Mouse (Mus musculus) frontal cortex, postnatal 14 days (tissue): Measurements from ENCODE around the gene Map3k13.

Experiments
- DNase-seq, 2 experiments: peaks; one replicate each; pipeline ENCODE4 v3.0.0; 2022; ENCODE audit warnings: low spot score in 2 of 2

The Map3k13 gene

DNA sequence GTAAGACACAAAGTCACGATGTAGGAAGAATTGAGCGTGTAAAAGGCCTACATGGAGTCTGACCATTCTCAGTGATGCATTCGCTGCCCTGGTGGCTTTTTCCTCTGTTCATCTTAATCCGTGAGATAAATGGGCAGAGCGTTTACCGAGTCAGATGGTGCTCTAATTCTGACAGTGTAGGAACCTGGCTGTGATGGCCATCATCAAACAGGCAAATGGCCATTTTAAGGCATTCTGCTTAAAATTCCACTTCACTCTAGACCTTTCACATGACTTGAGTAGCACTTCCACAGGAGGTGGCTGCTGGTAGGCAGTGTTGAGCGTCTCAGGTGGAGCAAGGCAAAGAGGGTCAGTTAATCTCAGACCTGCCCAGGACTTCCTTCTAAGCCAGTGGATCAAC is 58.2 kb downstream of the Map3k13 start:
- no peak for DNase-seq

DNA sequence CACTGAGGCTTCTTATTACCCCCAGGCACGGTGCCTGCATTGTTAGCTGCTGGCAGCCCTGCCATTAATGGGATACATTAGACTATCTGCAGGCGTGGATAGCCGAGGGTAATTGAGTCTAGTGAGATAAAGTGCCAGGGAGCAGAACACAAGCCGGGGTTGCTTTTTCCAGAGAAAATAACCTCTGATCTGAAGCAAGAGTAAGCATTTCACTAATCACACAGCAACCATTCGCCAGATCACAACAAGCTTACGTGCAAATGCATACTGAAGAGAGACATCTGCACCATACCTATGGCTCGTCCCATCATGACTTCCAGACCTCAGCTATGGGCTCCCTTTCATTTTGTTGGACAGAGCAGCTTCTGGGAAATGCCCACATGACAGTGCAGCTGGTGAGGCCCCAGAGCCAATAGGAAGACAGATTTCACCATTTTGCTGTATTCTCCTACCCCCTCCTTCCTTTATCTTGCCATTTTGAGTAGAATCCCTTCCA is 59.3 kb downstream of the Map3k13 start:
- no peak for DNase-seq

DNA sequence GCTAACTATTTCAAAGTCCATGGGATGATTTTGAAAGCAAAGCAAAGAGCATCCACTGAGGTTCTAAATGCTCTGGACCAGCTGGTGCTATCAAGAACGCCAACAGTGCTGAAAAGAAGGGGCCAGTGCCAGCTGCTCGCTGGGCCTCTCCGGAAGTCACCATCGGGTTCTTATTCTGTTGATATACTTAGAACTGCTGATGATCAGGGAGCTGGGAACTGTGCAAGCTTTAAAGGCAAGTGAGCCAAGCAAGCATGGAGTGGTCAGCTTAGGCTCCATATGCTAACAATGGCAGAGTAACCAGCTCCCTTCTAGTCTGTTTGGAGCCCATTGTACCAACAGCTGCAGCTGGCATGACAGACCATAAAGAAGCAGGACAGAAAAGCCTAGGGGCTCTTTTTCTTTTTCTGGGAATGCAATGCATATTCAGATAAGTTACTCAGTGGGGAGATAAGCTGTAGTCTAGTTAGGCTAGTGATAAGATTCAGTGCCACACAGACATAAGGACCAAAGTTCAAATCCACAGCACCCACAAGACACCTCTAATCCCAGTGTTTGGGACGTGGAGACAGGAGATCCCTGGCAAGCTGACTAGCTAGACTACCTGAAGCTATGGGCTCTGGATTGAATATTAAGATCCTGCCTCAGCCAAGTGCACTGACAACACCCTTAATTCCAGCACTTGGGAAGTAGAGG is 60.6 kb downstream of the Map3k13 start:
- DNase-seq = no peak

DNA sequence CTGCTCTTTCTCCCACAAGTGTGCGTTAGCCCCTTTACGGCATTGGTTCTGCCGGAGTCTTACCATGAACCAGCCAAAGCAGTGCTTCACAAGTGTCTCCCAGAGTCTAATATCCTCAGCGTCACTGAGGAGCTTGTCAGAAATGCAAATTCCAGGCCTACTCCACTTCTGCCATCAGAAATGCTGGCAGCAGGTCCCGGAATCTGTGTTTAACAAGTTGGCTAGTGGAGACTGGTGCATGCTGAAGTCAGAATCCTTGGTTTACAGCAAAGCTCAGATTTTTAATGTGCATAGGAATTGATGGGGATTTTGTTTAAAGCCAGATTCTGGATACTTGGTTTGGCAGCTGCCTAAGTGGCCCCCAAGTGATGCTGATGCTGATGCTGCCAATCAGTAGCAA is 62.0 kb downstream of the Map3k13 start:
- no peak for DNase-seq

DNA sequence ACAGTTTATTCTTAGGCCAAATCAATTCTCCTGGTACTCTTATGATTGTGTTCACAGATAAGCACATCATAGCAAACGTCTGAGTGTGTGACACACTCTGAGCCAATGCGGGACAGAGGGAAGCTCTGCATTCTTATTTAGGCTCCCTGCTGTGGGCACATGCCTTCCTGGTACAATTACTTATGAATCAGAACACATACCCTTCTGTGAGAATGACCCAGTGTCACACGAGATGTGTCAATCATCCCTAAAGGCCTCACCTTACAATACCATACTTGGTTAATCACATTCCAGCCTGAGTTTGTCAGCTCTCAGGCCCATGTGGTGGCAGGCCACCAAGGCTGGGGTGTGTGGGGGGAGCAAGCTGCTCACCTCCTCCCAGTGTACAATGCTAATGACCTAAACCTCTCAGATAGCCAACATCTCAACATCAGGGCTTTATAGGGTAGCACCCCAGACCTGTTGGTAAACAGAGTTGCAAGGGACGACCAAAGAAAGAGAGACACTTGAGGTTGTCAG is 63.0 kb downstream of the Map3k13 start:
- no peak for DNase-seq

DNA sequence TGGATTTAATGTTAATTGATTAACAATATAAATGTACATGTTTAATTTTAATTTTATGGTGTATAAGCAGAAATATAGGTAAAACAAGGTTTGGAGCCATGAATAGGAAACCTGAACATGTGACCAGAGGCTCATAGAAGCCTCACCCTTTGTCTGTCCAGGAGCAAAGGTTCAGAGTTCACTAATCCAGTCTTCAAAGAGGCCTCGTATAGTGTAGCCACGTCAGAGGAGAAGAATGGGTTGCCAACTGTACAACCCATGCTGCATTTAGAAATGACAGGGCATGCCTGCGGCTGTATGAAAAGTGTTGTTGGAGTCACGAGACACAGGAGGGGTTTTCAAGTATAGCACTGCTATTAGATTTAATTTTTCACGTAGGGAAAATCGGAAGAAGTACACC is 64.0 kb downstream of the Map3k13 start:
- DNase-seq = no peak

DNA sequence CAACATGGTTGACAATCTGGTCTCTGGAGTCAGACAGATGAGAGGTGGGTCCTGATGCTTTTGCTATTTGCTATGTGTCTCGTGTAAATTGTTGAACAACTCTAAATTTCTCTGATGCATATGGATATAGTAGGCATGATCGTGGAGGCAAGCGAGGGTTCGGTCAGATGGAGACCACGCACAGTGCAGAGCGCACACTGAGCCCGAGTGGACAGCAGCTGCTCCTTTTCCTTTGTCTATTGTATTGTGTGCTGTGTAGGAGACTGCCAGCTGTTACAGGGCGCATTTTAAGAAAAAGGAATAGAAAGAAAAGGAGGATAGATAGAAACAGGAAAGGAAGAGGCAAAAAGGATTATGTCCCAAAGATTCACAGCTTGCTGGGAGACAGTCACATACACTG is 64.7 kb downstream of the Map3k13 start:
- DNase-seq = no peak

DNA sequence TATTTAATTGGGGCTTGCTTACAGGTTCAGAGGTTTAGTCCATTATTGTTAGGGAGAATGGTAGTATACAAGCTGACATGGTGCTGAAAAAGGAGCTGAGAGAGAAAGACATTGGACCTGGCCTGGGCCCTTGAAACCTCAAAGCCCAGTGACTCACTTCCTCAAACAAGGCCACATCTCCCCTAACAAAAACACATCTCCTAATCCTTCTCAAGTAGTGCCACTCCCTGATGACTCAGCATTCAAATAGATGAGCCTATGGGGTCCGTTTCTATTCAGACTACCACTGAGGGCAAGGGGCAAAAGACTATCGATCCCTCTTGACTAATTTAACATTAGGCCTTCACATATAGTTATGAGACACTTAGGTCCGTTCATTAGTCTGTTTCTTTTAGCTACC is 68.3 kb downstream of the Map3k13 start:
- DNase-seq = no peak

DNA sequence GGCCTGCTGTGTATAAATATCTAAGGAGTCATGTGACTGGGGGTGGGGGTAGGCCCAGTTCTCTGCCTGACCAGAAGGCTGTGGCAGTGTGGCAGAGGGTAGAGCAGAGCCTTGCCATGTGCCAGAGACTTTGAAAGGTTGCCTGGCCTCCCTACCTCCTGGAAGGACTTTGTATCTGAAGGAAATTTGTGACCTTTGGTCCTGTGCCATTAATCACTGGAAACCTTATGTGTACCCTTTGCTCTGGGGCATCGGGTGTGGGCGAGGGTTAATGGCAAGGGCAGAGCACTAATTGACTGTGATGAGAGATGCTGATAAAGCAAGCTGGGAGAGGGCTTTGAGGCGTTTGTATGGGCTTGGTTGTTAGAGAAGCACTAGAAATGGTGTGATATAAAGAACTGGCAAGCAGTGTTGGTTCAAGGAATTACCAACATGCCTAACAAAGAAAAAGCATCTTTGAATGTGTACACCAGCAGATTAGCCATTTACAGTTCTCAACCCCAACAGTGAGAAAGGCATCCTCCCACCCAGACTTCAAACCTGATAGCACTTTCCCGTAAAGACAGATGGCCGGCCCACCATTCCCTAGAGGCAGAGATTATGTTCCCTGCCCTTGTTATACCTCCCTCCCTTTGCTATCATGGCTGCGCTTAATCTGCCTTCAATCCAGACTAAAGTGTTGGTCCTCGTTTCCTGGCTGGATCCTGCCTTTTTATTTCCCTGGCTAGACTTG is 71.3 kb downstream of the Map3k13 start:
- DNase-seq = no peak

DNA sequence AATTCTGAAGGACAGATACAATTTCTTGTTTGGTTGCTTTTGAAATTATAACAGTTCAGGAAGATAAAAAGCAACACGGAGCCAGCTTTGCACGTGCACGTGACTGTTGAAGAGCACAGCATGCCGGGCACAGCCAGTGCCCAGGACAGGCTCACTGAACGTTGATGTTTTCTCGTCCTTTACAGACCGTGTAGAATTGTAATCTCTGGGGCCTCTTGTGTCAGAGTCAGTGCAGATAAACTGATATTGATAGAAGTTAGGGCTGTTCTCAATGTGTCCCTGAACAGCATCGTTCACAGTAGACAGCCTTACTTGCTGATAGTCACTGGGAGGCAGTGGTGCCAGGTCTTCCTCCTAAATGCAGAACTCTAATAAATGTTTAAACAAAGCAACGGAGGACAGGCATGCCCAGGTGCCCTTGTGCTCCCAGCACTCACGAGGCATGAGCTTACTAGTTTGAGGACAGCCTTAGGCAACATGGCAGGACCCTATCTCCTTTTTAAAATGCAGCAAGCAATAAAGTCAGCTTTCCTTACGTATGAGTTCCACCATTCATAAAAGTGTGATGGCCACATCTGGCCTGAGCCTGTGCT is 71.9 kb downstream of the Map3k13 start:
- DNase-seq = no peak

DNA sequence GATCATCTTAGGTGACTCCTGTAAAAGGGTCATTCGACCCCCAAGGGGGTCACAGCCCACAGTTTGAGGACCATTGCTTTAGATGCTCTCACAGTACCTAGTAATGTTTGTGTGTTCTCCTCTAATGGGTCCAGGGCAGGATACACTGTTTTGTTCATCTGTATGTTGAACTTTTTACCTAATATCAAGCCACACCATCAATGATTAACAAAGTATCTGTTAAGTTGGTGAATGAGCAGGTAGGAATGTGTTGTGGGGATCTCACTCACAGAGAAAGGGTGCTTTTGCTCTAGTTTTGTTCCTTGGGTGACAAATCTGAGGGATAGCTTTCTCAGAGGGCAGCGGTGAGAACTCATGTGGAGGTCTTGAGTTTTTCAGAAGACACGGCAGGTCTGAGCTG is 73.6 kb downstream of the Map3k13 start:
- no peak for DNase-seq

DNA sequence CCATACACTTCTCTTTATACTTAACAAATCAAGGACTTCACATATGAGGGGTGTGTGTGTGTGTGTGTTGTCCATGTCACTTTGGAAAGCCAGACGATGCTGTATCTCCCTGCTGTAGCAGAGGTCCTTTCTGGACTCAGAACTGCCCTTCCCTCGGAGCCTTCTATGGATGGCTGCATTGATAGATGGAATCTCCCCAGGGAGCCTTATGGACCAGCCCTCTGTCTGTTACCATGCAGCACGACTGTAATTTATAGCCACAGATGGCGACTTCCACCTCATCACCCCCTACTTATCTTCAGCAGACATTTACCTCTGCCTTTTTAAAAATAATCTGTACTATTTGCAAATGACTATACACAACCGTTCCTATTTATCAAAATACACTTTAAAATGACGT is 74.5 kb downstream of the Map3k13 start:
- no peak for DNase-seq

DNA sequence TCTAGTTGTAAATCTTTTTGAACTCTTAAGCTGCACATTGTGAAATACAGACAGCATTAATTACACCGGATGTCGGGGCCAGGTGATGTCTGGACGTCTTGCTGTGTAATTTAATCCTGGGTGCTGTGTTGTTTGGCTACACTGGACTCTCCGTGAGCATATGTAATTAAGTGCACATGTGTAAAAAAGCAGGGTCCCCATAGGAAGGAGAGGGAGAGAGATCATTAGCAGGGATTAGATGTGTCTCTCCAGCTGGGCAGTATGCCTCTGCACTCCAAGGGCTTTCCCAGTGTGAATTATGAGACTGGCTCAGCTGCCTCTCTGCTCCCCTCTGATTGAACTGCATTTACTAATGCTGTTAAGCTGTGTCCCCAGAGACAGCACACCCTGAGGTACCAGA is 75.7 kb downstream of the Map3k13 start:
- DNase-seq = no peak

DNA sequence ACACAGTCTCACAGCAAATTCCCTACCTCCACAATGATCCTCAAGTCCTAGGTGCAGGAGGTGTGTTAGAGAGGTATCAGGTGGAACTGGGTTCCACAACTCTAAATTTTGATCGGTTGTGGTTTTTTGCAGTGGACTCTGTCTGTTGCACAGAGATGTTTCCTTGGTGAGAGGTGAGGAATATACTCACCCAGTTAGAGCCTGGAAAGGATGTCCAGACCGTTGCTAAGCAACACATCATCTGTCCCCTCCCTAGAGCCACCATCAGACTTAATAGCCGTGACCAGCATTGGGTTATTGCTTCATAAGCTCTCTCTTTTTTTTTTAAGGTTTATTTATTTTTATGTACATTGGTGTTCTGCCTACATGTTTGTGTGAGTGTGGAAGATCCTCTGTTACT is 83.6 kb downstream of the Map3k13 start:
- DNase-seq = no peak

DNA sequence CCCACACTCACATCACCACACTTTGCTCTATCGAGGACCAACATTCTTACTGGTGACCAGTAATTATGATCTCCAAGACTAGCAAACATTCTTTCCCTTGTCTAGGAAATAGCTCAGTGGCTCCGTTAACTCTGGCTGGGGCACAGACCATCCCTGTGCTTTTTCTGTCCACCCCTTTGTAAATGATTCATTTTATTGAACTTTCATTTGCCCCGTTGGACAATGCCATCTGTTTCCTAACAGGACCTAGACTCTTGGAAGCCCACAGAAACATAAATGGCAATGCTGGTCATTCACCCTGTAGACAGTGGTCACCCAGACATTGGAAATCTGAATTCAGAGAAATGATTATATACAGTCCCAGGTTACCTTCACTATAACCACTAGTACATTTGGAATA is 84.7 kb downstream of the Map3k13 start:
- no peak for DNase-seq

DNA sequence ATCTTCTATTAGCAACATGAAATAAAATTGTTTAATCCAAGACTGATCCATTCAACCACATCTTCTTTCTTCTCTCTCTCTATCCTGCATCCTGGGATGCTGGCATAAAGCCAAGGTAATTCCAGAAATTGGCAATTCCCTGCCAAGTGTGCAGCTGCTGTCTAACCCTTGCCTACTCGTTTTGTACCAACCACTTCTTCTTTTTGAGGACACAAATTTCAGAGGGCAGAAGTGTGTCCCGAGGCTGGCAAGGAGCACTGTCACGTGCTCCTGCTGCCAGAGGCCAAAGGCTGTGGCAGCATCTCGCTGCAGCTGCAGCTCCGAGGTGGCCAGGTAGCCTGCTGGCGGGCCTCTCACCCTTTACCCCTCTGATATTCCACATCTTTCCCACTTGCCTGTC is 87.0 kb downstream of the Map3k13 start:
- DNase-seq = no peak

DNA sequence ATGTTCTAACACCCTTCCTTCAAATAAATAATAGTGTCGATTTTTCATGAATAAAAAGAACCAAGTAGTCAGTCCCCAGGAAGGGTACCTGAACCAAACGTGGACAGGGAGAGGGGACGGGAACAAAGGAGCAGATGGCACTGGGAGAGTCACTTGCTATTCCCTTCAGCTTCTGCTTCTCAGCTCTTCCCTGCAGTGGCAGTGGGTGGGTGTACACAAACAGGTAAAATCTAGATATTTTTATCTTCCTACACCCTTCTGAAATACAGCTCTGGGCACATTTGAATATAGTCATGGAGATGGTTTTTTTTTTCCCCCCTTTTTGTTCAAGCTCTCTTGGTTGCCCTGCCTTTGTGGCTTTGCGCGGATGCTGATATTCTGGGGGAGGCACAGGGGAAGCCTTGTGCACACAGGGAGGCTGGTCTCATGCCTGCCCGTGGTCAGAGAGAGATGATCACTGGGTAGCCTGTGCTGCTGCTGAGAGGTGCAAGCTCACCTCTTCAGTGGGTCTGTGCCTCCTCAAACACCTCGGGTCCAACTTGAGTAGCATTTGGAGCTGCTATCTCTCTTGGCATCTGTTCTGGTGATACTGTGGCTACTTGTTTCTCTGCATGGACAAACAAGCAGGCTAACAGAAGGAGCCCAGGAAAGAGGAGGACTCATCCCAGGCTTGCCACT is 87.6 kb downstream of the Map3k13 start:
- no peak for DNase-seq

DNA sequence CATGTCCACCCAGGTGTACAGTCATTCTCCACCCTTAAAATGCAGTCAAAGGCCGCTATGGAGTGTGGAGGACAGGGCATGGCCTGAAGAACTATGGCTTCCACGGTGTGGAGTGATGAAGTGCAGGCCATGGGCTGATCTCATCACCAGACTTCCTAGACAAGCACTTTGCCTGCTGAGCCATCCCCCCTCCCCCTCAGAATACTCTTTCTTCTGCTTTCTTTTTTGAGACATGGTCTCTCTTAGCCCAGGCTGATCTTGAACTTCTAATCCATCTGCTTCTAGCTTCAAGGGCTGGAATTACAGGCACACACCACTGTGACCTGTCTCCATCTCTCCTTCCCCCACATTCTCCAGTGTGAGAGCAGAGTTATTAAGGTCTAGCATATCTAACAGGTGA is 93.5 kb downstream of the Map3k13 start:
- no peak for DNase-seq

DNA sequence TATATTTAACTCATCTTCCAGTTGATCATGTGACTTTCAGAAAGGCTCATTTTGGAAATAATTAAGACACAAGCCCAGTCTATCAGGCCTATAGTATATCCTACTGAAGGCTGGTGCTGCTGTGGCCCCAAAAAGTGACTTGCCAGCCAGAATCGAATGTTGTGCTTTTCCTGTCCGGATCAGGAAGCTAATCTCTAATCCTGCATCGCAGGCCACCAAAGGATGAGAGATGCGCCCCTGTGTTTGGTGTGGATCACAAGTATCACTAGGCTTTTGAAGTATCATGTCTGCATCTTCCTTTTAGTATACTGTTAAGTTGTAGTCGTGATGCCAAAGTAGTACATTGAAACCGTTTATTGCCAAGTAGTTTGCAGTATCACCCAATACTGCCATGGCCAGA is 99.7 kb downstream of the Map3k13 start:
- DNase-seq = no peak

DNA sequence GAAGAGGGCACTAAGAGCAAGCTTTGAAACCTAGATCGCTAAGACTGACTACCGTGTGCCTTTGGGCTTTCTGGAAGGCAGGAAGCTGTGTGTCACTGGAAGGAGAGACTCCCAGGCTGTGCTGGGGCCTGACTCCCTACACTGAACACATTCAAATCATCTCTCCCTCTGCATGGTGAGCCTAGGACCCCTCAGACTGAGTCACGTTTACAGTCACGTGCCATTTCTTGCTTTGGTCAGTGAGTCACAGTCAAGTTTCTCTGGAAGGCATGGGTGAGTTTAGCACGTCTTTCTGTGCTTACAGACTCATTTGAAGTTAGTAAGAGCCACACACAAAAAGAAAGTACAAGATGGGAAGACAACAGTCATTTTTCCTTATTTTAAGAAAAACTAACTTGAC is 107.1 kb downstream of the Map3k13 start:
- no peak for DNase-seq

DNA sequence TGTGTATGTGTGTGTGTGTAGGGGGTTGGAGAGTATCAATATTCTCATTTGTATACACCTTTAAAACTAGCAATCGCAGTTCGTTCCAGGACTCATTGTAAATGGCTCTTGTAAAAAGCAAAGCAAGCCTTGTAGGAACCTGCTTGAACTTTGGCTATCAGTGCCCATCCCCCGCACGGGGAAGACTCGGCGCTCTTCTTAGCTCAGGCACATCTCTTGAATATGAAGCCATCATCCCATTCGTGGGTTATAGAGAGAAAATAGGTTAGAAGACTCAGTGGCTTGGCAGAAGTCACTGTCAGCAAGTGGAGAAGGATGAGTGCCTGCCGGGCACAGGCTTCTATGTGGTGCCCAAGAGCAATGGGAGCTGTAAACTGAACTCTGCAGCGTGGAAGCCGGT is 110.5 kb downstream of the Map3k13 start:
- DNase-seq = no peak

DNA sequence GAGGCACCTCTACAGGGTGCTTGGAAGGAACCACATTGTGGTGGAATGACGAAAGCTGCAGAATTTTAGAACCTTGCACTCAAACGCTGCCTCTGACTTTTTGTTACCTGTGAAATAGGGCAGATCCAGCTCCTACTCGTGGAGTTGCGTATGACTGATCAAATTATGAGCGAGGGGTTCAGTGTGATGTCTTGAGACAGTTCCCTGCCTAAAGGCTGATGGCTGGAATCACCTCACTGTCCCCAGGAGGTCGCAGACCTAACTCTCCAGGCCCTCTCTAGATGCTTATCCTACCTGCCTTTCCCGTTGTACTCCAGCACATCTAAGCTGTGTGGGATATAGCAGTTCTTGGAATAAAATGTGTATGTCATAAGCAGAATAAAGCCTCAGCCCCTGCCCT is 111.8 kb downstream of the Map3k13 start:
- DNase-seq = no peak
